Mouse (Mus musculus) hindlimb bud, embryonic 11.5 days (tissue): ENCODE data around the gene Tnfaip8l1.

Experiments used
- DNase-seq: peaks from one replicate; pipeline ENCODE4 v3.0.0-alpha.2; 2012; ENCODE audit warnings: low read depth, low spot score; ENCODE audit errors: extremely low spot score

The Tnfaip8l1 gene

DNA sequence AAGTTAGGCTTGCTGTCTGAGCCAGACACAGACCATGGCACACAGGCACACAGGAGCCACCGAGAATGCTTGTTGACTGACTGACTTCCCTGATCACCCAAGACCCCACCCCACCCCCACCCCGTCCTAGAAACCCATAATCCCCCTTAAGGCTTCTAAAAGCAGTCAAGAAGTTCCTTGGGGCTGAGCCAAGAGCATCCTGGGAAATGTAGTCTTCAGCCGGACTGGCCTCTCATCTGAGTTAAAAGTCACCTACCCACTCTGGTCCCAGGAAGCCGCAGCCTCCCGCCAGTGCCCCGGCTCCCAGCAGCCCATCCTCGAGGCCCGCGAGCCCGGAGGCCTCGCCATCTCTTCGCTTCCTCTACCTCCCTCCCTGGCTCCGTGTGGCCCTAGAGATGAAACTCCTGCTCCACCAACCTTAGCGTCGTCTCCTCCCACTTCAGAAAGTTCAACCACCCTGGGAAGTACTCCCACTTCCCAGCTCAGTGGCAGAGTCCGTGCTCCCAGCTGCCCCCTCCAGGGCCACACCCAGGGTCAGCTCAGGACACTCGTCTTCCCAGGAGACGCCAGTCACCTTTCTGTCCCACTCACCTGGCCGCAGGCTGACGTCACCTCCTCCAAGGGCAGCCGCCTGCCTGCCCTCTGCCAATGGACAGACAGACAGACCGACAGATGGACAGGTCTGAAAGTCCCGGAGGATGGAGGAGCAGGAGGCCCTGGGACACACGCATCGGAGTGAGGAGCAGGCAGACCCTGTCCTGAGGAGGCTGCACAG is 24.3 kb upstream of the Tnfaip8l1 start:
- no peak for DNase-seq

GRCm38 (mm10) chr17:56139355-56139754 is 22.9 kb upstream of the Tnfaip8l1 start:
- no peak for DNase-seq

- DNase-seq, result no peak
Measured at GRCm38 (mm10) chr17:56139858-56140595, 22.2 kb upstream of the Tnfaip8l1 start, which contains the start of gene Sema6b. Sema6b (minus strand) TSS chr17:56140343.

DNA sequence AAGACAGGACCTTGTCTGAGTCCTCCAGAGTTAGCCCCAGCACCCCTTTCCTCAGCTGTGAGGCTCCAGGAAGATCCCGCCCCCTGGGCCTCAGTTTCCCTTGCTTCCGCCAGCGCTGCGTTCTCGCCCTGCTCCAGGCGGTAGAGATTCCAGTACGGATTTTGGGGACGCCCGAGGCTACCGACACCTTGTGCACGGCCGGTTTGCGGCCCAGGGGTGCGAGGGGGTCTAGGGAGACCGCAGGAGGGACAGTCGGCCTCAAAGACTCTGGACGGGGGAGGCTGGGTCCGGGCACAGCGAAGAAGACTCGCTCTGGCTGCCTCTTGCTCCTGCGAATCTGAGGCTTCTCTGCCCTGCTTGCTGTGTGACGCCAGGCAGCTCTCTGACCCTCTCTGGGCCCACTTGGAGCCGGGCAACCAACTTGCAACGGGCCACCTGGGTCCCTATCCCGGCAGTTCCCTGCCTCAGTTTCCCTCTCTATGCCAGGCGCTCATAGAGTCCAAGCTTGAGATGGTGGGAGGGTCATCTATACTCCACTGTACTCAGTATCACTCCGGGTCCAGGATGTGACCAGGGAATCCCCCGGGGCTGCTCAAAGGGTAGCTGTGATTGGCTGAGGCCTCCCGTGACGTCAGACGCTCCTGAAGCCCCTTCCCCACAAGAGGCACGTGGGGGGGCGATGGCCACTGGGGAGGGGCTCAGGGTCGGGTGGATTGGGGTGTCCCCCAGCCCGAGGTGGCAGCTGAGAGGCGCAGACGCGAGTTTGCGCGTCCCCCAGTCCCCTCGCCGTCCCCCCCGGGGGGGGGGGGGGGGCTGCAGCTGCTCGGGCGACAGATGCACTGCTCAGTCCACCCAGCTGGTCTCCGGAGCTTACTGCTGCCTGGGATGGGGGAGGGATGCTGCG is 20.3 kb upstream of the Tnfaip8l1 start:
- DNase-seq, result no peak

GRCm38 (mm10) chr17:56144546-56144945 is 17.7 kb upstream of the Tnfaip8l1 start:
- DNase-seq, result no peak

DNA sequence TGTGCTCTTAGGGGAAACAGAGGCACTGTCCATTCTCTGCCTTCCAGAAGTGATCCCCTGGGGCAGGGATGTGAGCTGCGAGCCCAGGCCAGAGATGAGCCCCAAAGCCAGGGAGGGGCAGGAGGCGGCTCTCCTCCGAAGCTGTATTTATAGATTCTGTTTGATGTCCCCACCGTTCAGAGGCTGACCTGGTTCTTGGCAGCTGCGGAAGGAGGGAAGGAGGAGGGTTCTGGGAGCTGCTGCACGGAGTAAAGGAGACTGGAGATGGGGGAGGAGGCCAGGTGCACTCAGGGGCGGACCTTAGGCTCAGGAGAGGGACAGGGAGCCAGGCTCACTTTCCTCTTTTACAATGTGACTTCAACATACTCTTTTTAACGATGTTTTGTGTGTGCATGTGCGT is 16.1 kb upstream of the Tnfaip8l1 start:
- no peak for DNase-seq

GRCm38 (mm10) chr17:56147420-56147819 is 14.9 kb upstream of the Tnfaip8l1 start:
- no peak for DNase-seq

- no peak for DNase-seq
Measured at GRCm38 (mm10) chr17:56148280-56148679, 14.0 kb upstream of the Tnfaip8l1 start.

- DNase-seq, result no peak
Measured at GRCm38 (mm10) chr17:56148790-56149618, 13.3 kb upstream of the Tnfaip8l1 start.

GRCm38 (mm10) chr17:56149897-56150296 is 12.4 kb upstream of the Tnfaip8l1 start:
- no peak for DNase-seq

DNA sequence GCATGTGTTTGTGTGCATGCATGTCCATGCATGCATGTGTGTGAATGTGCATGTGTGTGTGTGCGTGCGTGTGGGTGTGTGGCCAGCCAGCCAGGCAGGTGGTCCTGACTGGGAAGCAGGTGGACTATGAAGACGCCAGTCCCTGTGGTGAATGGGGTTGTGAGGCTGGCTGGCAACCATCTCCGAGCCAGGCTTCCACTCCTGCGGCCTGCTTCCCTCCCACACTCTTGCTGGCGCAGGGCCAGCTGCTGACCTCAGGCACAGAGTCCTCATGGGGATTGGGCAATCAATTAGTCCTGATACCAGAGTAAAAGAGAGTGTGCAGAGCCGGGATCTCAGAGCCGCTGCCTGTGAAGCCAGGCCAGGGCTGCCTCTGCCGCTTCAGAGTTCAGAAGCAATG is 8.6 kb upstream of the Tnfaip8l1 start:
- DNase-seq, result no peak

DNA sequence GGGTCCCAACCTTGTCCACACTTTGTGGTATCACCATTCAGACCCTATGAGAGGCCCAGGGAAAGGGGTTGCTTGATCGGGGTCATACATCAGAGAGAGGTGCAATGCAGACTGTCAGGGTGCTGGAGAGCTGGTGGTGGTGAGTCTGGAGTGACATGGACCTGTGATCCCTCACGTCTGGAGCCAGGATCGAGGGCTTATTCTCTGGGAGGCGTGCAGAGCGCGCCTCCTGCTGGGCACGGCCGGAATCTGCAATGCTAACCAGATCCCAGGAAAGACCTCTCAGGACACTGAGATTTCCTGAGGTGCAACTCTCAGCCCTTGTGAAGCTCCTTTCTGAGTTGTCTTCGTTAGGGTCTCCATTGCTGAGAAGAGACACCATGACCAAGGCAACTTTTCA is 2.5 kb upstream of the Tnfaip8l1 start:
- DNase-seq, result peak; percentile 33

- DNase-seq, result no peak
Measured at GRCm38 (mm10) chr17:56163523-56164102, 1.3 kb downstream of the Tnfaip8l1 start.

DNA sequence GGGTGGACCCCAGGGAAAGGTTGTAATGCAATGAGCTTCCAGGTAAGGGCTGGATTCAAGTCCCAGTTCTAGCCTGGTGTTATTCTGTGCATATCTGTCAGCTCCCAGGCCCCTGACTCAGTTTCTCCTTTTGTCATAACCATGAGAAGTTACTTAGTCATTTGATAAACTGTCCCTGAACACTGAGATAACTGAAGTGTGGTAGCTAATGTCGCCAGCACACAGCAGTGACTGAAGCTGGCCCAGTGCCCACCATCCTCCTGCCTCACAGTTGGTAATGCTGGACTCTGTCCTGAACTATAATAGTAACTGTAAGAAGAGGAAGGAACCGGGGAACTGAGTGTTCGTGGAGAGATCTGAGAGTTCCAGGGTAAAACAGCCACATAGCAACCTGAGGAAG is 2.2 kb downstream of the Tnfaip8l1 start:
- DNase-seq, result no peak

DNA sequence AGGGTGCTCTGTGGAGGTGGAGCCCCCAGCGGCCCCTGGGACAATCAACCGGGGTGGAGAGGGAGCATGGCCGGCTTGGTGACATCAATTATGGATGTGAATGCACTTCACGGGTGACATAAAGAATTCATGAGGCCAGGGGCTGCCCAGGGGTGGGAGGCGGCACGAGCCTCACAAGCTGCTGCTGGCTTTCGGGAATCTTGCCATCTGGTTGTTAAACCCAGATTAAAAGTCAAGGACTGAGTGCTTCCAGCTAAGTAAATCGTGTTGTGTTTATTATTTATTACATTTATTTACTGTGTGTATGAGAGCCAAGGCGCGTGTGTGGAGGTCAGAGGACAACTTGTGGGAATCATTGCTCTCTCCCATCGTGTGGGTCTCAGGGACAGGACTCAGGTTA is 3.4 kb downstream of the Tnfaip8l1 start:
- DNase-seq, result no peak

DNA sequence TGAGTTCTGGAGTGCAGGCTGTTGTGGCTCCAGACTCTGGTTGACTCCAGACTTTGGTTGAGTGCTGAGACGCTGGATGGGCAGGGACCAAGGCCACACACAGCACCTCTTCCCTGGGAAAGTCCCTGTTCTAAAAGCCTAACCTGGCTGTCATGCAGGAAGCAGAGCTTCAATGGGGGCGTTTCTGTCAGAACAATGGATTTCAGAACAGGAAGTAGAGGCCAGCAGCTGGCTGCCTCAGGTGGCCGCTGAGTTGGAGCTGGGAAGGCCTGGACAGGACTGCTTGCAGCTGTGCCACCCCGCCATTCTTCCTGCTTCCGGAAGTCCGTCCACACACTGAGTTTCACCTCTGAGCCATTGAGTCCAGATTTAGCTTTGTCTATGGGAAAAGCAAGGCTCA is 7.6 kb downstream of the Tnfaip8l1 start:
- DNase-seq, result no peak

- no peak for DNase-seq
Measured at GRCm38 (mm10) chr17:56170636-56171035, 8.4 kb downstream of the Tnfaip8l1 start.

DNA sequence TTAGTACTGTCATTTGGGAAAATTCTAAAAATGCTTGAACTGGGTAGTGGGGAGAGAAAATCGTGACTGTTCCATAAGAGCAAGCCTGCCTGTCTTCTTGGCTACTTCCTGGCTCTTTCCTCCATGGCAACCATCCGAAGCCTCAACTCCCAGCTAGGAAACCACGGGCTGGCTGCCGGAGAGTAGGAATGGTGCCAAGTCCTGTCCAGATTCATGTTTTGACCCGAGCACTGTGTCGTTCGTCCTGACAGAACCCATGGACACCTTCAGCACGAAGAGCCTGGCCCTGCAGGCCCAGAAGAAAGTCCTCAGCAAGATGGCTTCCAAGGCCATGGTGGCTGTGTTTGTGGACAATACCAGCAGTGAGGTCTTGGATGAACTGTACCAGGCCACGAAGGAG is 9.2 kb downstream of the Tnfaip8l1 start:
- DNase-seq, result no peak

DNA sequence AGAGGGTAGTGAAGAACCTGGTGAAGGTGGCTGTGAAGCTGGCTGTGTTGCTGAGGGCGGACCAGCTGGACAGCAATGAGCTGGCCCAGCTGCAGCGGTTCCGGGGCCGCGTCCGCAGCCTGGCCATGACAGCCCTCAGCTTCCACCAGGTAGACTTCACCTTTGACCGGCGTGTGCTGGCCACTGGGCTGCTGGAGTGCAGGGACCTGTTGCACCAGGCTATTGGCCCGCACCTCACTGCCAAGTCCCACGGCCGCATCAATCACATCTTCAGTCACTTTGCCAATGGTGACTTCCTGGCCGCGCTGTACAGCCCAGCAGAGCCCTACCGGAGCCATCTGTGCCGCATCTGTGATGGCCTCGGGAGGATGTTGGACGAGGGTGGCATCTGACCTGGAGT is 9.6 kb downstream of the Tnfaip8l1 start:
- no peak for DNase-seq

- no peak for DNase-seq
Measured at GRCm38 (mm10) chr17:56173401-56174046, 11.2 kb downstream of the Tnfaip8l1 start.
